Mouse (Mus musculus) embryonic facial prominence, embryonic 11.5 days (tissue): ENCODE results near the gene Gm27029. TPM values are rescaled to one million over a fixed set of nuclear protein-coding genes. Genes with fewer than 3 reads are reported as not detected.

Experiments
- ATAC-seq: fragments of 200-750 bp; cut with Nextera tagmentation; replicated peaks from 2 replicates; pipeline ENCODE4 v1.8.0; 2017; ENCODE audit warnings: low read depth; ENCODE audit not compliant: insufficient number of reproducible peaks, low FRiP score, low TSS enrichment
- DNase-seq: peaks from one replicate; pipeline ENCODE4 v3.0.0-alpha.2; 2015; ENCODE audit warnings: low spot score
- H3K27ac ChIP-seq: fragments of 300-500 bp; sonication (generic); replicated peaks from 2 replicates; pipeline ENCODE4 v1.5.1; 2014; ENCODE audit warnings: mild to moderate bottlenecking, low read depth, low read length, control low read depth
- H3K27me3 ChIP-seq: fragments of 300-500 bp; sonication (generic); 2 replicates; pipeline ENCODE4 v1.6.1; 2014; ENCODE audit warnings: mild to moderate bottlenecking, low read length, moderate library complexity, mixed read lengths; ENCODE audit not compliant: control insufficient read depth, insufficient read depth
- H3K36me3 ChIP-seq: fragments of 300-500 bp; sonication (generic); replicated peaks from 2 replicates; pipeline ENCODE4 v1.6.1; 2014; ENCODE audit warnings: low read depth, mild to moderate bottlenecking, low read length, moderate library complexity, mixed read lengths; ENCODE audit not compliant: control insufficient read depth, insufficient read depth
- H3K4me1 ChIP-seq: fragments of 300-500 bp; sonication (generic); 2 replicates; pipeline ENCODE4 v1.6.1; 2014; ENCODE audit warnings: low read length, mixed read lengths; ENCODE audit not compliant: control insufficient read depth, insufficient read depth
- H3K4me2 ChIP-seq: fragments of 300-500 bp; sonication (generic); 2 replicates; pipeline ENCODE4 v1.6.1; 2014; ENCODE audit warnings: low read depth, mild to moderate bottlenecking, control low read depth, low read length, moderate library complexity
- H3K4me3 ChIP-seq: fragments of 300-500 bp; sonication (generic); 2 replicates; pipeline ENCODE4 v1.5.1; 2014; ENCODE audit warnings: low read depth, low read length, control low read depth
- H3K9ac ChIP-seq: fragments of 300-500 bp; sonication (generic); replicated peaks from 2 replicates; pipeline ENCODE4 v1.6.1; 2014; ENCODE audit warnings: mild to moderate bottlenecking, control low read depth, low read length
- H3K9me3 ChIP-seq: fragments of 300-500 bp; sonication (generic); replicated peaks from 2 replicates; pipeline ENCODE4 v1.6.1; 2016; ENCODE audit warnings: mild to moderate bottlenecking, low read length, inconsistent platforms, mixed read lengths; ENCODE audit not compliant: control insufficient read depth
- WGBS: fragments of 180-500 bp; shearing (Covaris S2); extraction: QIAGEN DNeasy Blood & Tissue Kit; methylation state at CpG from one replicate; pipeline ENCODE4 v1.1.7; 2014; 5-methylcytosine and 5-hydroxymethylcytosine counted together
- microRNA-seq: library from miRNA; unstranded; fragments of <30 nt; microRNA quantifications from one replicate; pipeline ENCODE4, GENCODE M21; 2016; ENCODE audit warnings: borderline number of aligned reads
- polyA plus RNA-seq: library from polyadenylated mRNA; unstranded; fragments of >200 nt; fragmentation: Nextera tagmentation; extraction: Ambion mirVana; gene quantifications from 2 replicates; pipeline ENCODE4 v1.2.1, GENCODE M21; 2014

The Gm27029 gene
- polyA plus RNA-seq, 1 experiment from 2014 or later, result 10.1 TPM

GRCm38 (mm10) chr11:101367326-101367935 is 57.2 kb downstream of the Gm27029 start, which contains the start of gene G6pc:
Gene G6pc (plus strand): TSS chr11:101367561.
- Histone ChIP-seq H3K4me3 (no peak within 1 kb of the TSS), H3K4me2 (no peak within 1 kb of the TSS), H3K9me3 (no peaks in the 10 kb centered on the region), H3K27me3 (no peaks in the 10 kb centered on the region), H3K9ac (no peak within 1 kb of the TSS), H3K4me1 (no peaks in the 10 kb centered on the region), H3K27ac (no peak within 1 kb of the TSS), H3K36me3 (no peaks in the 10 kb centered on the region)
- 90% methylated on average over 8 of the region's 8 CpGs for WGBS
- ATAC-seq, result no peak
- DNase-seq, result no peak

DNA sequence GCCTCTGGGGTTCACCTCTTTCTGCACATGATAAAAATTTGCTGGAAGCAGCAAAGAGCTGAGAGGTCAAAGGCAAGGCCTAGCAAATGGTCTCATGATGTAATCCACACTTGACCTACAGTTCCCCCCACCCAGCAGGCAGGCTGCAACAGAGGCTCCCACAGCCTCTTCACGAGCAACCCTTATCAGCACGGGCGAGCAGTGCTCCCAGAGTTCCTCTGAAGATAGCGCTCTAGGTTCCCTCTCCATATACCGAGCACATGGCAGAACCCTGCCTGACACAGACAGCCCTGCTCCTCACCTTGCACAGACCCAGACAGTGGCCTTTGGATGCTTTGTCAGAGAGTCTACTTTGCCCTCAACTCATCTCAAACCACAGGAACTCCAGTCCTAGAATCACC is 60.1 kb downstream of the Gm27029 start:
- Histone ChIP-seq H3K4me2 (no peak overlapping the region), H3K4me1 (no peaks in the 10 kb centered on the region), H3K9me3 (no peaks in the 10 kb centered on the region), H3K36me3 (no peaks in the 10 kb centered on the region), H3K27ac (no peak overlapping the region), H3K4me3 (no peak overlapping the region), H3K27me3 (no peaks in the 10 kb centered on the region), H3K9ac (no peak overlapping the region)
- 85% methylated on average over 5 of the region's 5 CpGs for WGBS
- no peak for DNase-seq
- no peak for ATAC-seq

GRCm38 (mm10) chr11:101360651-101361113 is 63.9 kb downstream of the Gm27029 start:
- no peak overlapping the region for H3K9ac ChIP-seq
- H3K9me3 ChIP-seq, result no peaks in the 10 kb centered on the region
- DNase-seq (no peak), ATAC-seq (no peak)
- no peaks in the 10 kb centered on the region for H3K27me3 ChIP-seq
- no peak overlapping the region for H3K4me2 ChIP-seq
- H3K4me3 ChIP-seq, result no peak overlapping the region
- H3K27ac ChIP-seq, result no peak overlapping the region
- no peaks in the 10 kb centered on the region for H3K4me1 ChIP-seq
- no peaks in the 10 kb centered on the region for H3K36me3 ChIP-seq
- 39% methylated on average over 3 of the region's 3 CpGs for WGBS

DNA sequence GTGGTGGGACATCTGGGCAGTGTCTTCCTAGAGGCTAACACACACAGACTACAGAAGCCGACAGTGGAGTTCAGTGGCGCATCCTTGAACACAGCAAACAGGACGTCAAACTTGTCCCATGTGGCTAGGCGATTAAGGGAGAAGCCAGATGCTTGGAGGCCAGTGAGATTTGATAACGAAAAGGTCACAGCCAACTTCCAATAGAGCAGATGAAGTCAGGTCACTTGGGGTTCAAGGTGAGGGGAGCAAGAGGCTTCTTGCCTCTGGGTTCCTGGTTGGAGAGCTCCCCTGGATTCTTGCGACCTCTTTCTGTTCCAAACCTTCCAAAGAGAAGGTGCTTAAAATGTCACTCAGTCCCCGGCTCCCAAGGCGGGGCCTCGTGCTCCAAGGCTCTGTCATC is 64.8 kb downstream of the Gm27029 start:
- Histone ChIP-seq H3K4me1 (no peaks in the 10 kb centered on the region), H3K4me3 (no peak overlapping the region), H3K9ac (no peak overlapping the region), H3K9me3 (no peaks in the 10 kb centered on the region), H3K4me2 (no peak overlapping the region), H3K36me3 (no peaks in the 10 kb centered on the region), H3K27ac (no peak overlapping the region), H3K27me3 (no peaks in the 10 kb centered on the region)
- 67% methylated on average over 9 of the region's 9 CpGs for WGBS
- DNase-seq, result no peak
- ATAC-seq, result no peak

DNA sequence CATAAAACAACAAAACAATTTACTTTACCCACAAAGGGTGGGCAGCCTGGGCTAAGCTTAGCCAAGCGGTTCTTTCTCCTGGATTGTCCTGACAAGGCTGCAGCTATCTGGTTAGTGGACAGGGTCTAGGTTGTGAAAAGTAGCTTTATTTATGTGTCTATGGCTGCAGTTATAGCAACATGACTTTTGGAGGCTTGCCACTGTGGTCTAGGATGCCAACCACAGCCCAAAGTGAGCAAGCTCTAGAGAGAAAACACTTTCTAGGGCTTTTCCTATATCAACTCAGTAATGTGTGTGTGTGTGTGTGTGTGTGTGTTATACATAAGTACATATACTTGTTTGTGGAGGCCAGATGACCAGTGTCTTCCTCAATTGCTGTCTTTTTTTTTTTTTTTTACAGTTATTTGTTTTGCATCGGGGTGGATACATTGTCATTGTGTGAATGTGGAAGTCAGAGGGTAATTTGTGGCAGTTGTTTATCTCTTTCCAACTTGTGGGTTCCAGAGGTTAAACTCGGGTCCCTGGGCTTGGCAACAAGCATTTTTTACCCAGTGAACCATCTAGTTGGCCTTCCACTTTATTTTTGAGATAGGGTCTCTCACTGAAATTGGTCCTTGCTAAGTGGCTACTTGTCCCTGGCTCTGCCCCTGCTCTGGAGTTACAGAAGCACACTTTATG is 67.0 kb downstream of the Gm27029 start:
- no peaks in the 10 kb centered on the region for H3K9me3 ChIP-seq
- DNase-seq (no peak), ATAC-seq (no peak)
- H3K36me3 ChIP-seq, result no peaks in the 10 kb centered on the region
- no peak overlapping the region for H3K27ac ChIP-seq
- no peaks in the 10 kb centered on the region for H3K4me1 ChIP-seq
- no peak overlapping the region for H3K4me3 ChIP-seq
- H3K9ac ChIP-seq, result no peak overlapping the region
- H3K27me3 ChIP-seq, result no peaks in the 10 kb centered on the region
- 86% methylated on average over 3 of the region's 3 CpGs for WGBS
- no peak overlapping the region for H3K4me2 ChIP-seq

Small RNA genes within 50 kb of the gene (microRNA-seq; reads per million reads assigned to microRNA genes)
- gene Mir6929, result not detected

Other genes starting within 250 kb of the Gm27029 start
- gene Ccr10, start 249.4 kb downstream of the Gm27029 start, polyA plus RNA-seq, result 0.20 TPM in 1 of 2 replicates, not detected in the other
- gene Ezh1, start 198.3 kb downstream of the Gm27029 start, polyA plus RNA-seq, result 11.6 and 12.4 TPM in 2 replicates
- gene Ramp2, start 178.8 kb downstream of the Gm27029 start, polyA plus RNA-seq, result 64.8 and 69.3 TPM in 2 replicates
- 114 and 117 TPM in 2 replicates for gene Vps25, start 171.1 kb downstream of the Gm27029 start, polyA plus RNA-seq
- gene Wnk4, start 164.2 kb downstream of the Gm27029 start, polyA plus RNA-seq, result 2.4 and 3.5 TPM in 2 replicates
- gene Cntd1, start 145.8 kb downstream of the Gm27029 start, polyA plus RNA-seq, result 1.6 and 1.8 TPM in 2 replicates
- gene Coa3, start 145.7 kb downstream of the Gm27029 start, polyA plus RNA-seq, result 193 and 212 TPM in 2 replicates
- gene Becn1, start 122.5 kb downstream of the Gm27029 start, polyA plus RNA-seq, result 158 and 160 TPM in 2 replicates
- 150 and 154 TPM in 2 replicates for gene Psme3, start 108.6 kb downstream of the Gm27029 start, polyA plus RNA-seq
- gene Aoc2, start 99.7 kb downstream of the Gm27029 start, polyA plus RNA-seq, result 1.2 TPM in 2 replicates
- gene Aoc3, start 94.2 kb downstream of the Gm27029 start, polyA plus RNA-seq, result 0.04 TPM in 1 of 2 replicates, not detected in the other
- not detected in 2 replicates for gene G6pc, start 57.2 kb downstream of the Gm27029 start, polyA plus RNA-seq
- gene Aarsd1, start 7.2 kb downstream of the Gm27029 start, polyA plus RNA-seq, result 89.6 and 90.9 TPM in 2 replicates
- gene Rundc1, start 289 bp upstream of the Gm27029 start, polyA plus RNA-seq, result 10.4 and 11.8 TPM in 2 replicates
- 3.5 and 3.9 TPM in 2 replicates for gene Ptges3l, start 537 bp upstream of the Gm27029 start, polyA plus RNA-seq
- gene Rpl27, start 17.5 kb upstream of the Gm27029 start, polyA plus RNA-seq, result 432 and 435 TPM in 2 replicates
- gene Ifi35, start 23.6 kb upstream of the Gm27029 start, polyA plus RNA-seq, result 2.4 and 2.7 TPM in 2 replicates
- 9.4 and 10.2 TPM in 2 replicates for gene Rnd2, start 40.2 kb upstream of the Gm27029 start, polyA plus RNA-seq
- 20.9 and 24.6 TPM in 2 replicates for gene Vat1, start 41.4 kb upstream of the Gm27029 start, polyA plus RNA-seq
- gene Brca1, start 127.2 kb upstream of the Gm27029 start, polyA plus RNA-seq, result 21.4 and 24.7 TPM in 2 replicates
- 69.2 and 74.1 TPM in 2 replicates for gene Nbr1, start 127.4 kb upstream of the Gm27029 start, polyA plus RNA-seq
- gene Tmem106a, start 157.4 kb upstream of the Gm27029 start, polyA plus RNA-seq, result 2.0 and 2.4 TPM in 2 replicates
- not detected in 2 replicates for gene Gm11634, start 174.5 kb upstream of the Gm27029 start, polyA plus RNA-seq
- 37.3 and 43.0 TPM in 2 replicates for gene Rdm1, start 202.4 kb upstream of the Gm27029 start, polyA plus RNA-seq
- gene Arl4d, start 240.7 kb upstream of the Gm27029 start, polyA plus RNA-seq, result 2.8 and 4.3 TPM in 2 replicates